Mouse (Mus musculus) CD4-positive, CD25-positive, alpha-beta regulatory T cell, adult 4 months (primary cell): Measurements from ENCODE around the gene Mgea5. TPM values are rescaled to one million over a fixed set of nuclear protein-coding genes. Genes with fewer than 3 reads are reported as not detected.

ENCODE experiments used
- ATAC-seq: one replicate; pipeline ENCODE4 v1.8.0; 2017
- polyA plus RNA-seq, 2 experiments: library from polyadenylated mRNA; unstranded; fragments of 100-300 nt; shearing (Covaris generic); gene quantifications; one replicate each; pipeline ENCODE4 v1.2.1; 2017

Mgea5 gene
- polyA plus RNA-seq, 2 experiments from 2014 or later: 191 to 247 TPM

DNA sequence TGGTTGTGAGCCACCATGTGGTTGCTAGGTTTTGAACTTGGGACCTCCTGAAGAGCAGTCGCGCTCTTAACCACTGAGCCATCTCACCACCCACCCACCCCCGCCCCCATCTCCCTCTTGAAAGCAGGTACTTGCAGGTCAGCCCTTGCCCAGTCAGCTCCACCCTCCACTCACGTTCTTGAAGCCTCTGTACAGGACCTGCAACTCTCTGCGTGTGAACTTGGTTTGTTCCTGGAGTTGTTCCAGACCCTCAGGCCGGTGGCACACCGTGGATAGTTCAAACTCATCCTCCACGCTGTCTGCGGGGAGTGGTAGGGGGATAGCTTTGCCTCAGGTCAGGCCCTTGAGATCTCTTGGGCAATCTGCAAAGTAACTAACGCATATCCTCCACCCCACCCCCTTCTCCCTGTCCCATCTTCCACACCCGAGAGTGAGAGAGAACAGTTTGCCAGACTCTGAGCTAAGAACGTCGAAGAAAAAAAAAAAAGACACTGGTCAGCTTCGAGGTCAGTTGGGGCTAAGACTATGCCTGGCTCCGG, 11.8 kb upstream of the Mgea5 start:
- ATAC-seq: no peak

DNA sequence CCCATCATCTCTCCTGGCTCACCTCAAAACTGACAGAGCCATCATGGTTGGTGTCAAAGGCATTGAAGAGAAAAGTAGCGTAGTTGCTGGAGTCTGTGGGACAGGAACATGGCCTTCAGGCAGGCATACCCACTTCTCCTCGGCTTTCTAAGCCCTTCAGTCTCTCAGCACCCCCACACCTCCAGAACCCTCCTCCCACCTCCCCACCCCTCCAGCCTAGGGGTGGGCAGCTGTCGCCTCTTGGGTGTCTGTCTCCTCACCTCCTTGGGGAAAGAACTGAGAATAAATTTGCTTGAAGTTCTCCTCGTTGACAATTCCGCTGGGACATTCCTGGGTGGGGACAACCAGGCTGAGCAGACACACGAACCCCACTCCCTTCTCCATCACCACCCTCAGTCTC, 11.1 kb upstream of the Mgea5 start:
- ATAC-seq: no peak

DNA sequence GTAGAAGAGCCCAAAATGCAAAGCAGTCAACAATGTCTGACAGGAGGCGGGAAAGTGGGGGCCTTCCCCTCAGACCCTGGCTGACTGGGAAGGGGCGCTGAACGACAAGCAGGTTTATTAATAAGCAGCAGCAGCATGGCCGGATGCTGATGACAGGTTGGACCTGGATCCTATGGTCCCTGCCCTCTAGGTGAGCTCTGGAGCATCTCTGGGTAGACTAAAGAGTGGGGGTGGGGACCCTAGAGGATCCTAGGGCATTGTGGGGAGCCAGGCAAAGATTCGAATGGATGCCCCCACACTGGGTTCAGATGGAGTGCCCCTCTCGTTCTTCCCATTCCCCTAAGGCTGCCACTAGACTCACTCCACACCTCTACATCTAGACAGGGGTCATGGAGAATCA, 8.8 kb upstream of the Mgea5 start:
- no peak for ATAC-seq

DNA sequence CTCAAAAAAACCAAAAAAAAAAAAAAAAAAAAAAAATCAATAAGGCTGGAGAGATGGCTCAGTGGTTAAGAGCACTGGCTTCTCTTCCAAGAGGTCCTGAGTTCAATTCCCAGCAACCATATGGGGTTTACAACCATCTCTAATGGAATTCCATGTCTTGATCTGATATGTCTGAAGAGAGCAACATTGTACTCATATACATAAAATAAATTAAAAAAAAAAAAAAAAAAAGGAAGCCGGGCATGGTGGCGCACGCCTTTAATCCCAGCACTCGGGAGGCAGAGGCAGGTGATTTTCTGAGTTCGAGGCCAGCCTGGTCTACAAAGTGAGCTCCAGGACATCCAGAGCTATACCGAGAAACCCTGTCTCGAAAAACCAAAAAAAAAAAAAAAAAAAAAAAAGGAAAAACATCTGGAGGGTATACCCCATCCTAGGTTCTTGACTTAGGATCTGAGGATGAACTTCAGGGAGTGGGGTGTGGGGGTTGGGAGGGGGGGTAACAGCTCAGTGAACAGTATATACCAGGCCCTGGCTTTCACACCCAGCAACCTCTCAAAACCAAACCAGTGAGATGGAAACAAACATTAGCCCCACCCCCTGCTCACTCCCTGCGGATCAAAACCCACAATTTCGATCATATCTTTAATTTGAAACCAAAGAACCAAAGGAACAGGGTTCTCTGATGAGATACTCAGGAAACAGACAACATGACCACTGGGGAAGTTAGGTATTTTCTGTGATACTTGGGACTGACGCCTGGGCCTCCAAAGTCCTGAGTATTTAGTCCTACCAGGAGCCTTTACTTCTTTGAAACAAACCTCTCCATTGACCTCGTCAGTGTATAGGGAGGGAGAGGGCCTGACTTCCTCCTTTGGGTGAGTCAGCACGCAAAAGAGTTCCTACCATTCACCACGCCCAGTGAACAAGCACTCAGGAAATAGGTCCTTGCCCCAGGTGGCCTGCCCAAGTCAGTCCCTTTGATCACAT, 6.5 kb upstream of the Mgea5 start:
- ATAC-seq: peak; percentile 87

DNA sequence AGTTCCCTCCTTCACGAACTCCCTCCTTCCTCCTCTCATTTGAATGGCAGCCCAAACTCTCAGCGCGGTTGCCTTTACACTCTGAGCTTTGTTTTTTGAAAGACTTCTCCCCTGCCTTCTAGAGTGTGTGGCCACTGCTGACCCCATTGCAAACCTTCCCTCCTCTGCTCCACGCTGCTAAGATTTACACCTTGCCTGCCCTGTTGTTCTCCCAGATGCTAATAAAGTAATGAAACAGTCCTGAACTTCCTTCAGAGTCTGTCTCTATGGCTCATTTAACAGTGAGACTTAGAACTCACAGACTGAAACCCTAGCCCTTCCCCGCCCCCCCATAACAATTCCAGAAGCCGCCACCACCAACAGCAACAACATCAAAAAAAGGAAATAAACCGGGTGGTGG, 5.7 kb upstream of the Mgea5 start:
- ATAC-seq: no peak

DNA sequence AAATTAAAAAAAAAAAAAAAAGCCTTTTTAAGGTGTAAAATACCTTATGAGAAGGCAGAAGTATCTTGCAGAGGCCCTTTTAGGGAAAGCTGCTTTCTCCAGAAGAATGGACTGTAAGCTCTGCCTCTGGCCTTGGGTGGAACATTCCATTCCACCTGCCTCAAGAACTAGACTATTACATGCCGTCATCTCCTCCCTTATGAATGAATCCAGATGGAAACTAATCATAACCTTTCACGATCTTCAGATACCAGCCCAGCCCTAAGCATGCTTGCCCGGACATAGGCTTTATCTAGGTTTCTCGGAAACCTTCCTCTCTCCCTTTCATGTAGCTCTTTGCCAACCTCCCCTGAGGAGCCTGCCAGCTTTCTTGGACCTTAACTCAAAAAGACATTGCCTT, 4.7 kb upstream of the Mgea5 start:
- ATAC-seq: no peak

DNA sequence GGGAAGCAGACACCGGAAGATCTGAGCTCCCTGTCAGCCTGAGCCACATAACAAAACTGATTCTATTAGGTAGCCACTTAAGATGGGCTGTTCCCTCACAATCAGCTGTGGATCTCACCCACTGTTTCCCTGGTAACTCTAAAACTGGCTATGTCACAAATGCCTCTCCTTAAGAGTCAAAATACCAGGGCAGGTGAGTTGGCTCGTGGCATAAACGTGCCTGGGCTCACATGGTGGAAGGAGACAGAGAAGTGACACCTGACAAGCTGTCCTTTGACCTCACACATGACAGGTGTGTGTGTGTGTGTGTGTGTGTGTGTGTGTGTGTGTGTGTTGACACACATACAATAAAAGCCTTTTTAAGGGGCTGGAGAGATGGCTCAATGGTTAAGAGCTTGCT, 3.8 kb upstream of the Mgea5 start:
- ATAC-seq: no peak

DNA sequence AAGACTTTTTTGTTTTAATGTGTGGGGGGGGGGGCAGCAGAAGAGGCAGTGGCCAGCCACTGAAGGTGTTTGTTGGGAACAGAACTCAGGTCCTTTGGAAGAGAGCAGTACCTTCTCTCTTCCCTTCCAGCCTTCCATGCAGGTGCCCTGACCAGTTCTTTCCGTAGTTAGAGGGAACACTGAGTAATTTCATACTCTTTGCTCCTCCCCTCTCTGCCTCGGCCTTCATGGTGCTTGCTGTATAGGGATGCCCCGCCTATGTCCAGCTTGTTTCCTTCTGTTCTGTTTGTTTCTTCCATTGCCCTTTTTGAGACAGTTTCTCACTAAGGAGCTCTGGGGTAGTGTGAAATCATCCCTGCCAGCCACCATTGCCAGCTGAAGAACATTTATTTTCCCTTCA, 1.8 kb upstream of the Mgea5 start:
- ATAC-seq: no peak

DNA sequence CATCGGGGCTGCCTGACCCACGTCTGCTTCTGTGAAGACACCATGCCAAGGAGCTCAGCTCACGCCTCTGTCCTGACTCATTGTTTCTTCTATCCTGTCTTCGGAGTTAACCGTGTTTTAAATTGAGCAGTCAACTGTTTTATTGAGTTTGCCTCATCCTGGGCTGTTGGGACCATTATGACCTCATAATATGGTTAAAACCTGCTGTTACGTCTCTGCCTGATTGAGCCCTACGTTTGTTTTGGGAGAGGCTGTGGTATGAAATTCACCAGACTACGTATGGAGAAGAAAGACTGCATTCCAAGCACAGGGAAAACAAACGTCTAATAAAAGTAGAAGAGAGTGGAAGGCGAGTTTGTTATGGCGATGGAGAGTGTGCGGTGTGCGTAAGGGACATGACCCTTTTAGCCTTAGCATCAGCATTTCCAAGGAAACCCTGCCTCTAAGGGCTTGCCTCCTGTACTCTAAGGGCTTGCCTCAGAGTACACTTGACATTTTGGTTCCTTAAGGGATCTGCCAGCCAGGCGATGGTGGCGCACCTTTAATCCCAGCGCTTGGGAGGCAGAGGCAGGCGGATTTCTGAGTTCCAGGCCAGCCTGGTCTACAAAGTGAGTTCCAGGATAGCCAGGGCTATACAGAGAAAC, 418 bp upstream of the Mgea5 start:
- peak; percentile 1 for ATAC-seq

DNA sequence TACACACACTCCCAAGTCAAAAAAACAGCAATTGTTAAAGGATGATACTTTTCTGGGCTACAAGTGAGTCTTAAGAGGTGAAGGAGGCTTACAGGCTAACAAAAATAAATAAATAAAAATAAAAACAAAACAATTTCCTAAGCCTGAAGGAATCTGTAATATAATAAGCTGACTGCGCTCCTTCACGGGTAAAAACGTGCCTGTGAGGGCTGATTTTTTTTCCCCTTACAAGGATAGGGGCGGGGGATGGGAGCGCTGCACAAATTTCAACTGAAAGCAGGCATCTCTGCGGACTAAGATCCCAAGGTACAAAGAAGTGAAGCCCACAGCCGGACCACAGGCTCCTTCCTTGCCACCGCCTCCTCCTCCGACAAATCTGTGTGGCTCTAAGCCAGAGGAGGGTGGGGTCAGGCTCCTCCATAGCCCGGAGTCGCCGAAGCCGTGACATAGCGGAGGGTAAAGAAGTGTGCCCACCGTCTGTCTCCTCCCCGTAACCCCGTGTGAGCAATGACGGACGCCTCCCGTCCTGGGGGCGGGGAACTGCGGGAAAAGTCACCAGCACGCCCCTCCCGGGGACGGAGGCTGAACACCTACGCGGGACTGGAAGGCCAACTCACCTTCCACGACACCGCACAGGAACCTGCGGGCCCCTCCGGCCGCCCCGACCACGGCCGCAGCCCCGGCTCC, 1.2 kb downstream of the Mgea5 start:
- ATAC-seq: no peak

DNA sequence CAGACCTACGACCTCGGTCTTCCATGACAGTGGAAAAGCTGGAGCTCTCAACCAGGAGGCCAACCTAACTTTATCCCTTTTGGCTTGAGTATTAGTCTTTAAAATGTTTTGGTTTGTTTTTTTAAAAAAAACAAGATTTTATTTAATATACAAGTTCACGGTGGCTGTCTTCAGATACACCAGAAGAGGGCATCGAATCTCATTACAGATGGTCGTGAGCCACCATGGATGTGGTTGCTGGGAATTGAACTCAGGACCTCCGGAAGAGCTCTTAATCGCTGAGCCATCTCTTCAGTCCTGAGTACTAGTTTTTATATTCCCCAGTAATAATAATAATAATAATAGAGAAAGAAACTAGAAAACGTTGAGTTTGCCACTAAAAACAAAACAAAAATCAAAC, 2.0 kb downstream of the Mgea5 start:
- no peak for ATAC-seq

DNA sequence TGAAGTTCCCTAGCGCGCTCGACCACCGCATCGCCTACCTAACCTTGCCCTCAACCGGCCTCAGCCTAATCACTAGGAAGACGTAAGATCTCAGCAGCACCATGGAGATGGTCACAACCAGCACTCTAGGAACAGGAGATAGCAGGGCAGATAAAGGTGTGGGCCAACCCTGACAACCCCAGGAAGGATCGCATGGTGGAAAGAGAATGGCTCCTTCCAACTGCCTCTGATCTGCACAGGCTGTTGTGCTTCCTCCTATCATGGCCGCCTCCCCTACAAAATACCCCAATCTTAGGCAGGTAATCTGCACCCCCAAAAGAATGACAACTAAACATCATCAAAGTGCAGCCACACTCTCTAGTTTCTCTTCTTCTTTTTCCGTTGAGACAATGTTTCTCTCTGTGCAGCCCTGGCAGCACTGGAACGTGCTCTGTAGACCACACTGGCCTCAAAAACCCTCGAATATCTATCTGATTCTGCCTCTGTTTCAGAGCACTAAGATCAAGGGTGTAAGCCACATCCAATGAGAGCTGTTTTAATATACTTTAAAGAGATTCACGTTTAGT, 3.2 kb downstream of the Mgea5 start:
- no peak for ATAC-seq

DNA sequence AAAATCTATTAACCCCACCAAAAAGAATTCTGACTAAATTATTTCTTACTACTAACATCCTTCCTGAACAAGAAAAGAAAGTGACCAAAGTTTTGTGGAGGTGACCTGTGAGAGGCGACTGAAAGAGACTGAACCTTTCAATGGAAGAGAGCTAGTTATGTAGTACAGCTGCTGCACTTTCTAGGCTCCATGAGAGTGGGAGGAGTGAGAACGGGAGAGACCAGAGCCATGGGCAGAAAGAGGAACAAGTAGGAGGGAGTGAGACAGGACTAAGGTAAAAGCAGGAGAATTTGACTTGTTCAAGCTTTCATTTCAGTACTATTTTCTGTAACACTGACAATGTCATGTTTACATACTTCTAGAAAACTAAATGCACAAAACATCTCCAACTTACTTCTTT, 8.2 kb downstream of the Mgea5 start:
- no peak for ATAC-seq

DNA sequence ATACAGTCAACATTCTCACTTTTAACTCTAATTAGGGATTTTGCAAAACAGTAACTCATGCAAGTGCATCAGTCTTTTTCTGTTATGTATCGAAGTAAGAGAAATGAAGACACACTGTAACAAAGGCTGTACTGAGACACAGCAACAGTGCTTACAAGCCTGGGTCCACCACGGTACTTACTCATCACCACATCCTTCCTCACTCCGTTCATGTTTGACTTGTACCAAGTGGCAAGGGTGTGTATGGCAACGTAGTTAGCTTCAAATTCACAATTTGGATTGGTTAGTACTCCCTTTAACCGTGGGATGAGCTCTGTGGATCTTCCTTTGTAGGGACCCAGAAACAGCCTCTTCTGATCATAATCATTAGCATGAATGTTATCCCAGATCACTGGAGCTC, 12.1 kb downstream of the Mgea5 start:
- no peak for ATAC-seq

DNA sequence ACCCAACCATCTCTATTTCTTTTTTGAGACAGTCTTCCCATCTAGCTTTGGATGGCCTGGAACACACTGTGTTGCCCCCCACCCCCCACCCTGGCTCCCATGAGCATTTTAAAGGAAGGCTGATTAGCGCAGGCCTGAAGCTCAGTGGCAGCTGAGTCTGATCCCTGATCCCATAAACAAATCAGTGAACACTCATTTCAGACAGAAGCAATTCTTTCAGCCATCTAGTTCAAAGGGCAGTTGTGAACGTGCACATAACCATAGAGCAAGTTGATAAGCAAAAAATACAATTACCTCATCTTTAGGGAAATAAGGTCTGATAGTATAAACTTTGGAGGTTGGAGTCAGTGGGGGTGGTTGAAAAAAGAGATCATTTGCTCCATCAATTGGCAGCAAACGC, 22.8 kb downstream of the Mgea5 start:
- ATAC-seq: no peak

DNA sequence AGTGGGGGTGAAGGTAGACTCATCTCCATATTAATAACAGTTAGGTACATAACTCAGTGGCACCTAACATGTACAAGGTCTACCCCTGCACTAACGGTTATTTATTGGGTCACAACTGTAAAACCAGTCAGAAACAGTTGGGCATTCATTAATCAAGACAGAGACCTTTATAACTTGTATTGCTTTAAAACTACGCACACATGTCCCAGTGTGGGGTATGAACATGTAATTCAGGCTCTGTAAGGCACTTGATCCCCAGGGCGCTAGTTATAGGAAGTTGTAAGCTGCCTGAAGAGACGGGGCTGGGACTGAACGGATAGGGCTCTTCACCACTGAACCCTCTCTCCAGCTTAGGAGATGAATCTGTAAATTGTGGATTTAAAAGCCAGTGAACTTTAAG, 25.0 kb downstream of the Mgea5 start:
- no peak for ATAC-seq

DNA sequence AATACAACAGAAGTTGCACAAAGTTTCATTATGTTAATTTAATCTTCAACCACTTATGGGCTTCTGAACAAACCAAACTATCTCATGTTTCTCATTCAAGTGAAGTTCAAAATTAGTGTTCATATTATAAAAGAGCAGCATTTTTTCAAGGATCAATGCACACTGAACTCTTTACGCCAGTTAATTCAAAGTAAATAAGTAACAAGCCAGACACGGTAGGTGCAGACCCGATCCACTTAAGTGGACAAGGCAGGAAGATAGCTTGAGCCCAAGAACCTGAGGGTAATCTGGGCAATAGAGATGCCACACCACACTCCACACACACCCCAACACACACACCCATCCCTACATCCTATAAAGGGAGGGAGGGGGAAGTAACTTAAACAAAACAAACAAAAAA, 30.1 kb downstream of the Mgea5 start:
- no peak for ATAC-seq

DNA sequence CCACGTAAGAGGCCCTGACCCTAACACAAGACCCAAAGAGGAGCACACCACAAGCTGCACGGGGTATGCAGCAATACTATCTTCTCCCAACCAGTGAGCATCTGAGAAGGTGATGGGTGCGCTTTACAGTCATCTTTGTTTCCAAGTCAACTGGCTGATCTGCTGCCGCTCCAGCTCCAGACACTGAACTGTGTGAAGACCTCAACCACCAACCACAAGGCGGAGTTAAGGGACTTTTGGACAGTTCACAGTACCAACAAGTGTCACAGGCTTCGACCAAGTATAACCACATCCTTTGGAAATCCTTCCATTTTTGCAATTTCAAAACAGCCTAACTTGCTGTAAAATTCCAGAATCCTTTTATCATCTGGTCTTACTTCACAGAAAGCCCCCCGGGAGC, 31.8 kb downstream of the Mgea5 start:
- no peak for ATAC-seq

DNA sequence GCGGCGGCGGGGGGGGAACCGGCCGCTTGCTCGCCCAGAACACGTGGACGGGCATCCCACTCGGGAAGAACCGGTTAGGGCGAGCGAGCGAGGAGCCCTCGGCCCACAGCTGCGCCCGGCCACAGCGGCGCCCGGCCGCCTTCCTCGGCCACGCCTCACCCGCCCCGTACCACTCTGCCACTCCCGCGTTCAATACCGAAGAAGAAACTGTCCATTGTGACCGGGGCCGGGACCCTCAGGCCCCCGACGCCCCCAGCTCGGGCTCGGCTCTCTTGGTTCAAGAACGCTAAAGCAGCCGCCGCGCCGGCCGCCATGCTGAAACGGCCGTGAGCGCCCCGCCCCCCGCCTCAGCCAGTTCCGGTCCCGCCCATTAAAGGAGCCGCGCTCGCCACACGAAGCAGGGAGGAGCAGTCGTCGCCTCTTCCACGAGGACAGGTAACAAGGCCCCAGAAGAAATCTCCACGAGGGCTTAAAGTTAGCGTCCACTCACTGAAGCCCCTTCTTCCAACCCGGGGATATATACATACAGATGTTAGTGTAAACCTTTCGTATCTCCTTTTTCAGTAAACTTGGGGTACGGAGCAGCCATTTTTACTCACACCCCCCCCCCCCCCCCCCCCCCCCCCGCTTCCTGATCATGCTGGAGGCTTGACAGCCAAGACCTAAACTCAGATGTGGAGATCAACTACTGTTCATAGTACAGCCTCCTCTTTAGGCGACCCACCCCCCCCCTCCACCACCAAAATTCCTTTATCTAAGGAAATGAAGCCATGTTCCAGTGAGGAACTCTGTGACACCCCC, 34.2 kb downstream of the Mgea5 start, which contains the start of gene Npm3:
TSS of gene Npm3 (minus strand) at position 349 of the 801 bp plus-strand sequence.
- ATAC-seq: peak; percentile 82

DNA sequence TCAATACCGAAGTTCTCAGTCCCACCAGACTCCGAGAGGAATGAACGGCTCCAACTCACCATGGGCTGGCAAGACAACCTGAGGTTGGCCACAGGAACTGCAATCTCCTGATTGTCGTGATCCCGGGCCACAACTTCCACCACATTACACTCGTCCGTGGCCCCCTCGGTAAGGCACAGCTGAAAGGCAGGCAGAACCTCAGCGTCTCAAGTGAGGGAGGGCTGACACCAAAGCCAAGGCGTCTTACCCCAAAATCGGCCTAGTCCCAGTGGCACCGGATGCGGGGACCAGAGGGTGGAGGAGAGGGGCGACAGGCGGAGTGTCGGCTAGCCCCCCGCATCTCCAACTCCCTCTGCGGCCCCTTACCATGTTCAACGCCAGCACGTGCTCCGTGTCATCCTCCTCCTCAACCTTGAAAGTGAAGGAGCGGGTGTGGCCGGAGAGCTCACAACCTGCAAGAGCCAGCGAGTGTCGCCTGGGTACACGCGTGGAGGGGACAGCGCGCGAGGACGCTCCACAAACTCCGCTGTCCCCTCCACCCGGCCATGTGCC, 34.9 kb downstream of the Mgea5 start:
- peak; percentile 38 for ATAC-seq

DNA sequence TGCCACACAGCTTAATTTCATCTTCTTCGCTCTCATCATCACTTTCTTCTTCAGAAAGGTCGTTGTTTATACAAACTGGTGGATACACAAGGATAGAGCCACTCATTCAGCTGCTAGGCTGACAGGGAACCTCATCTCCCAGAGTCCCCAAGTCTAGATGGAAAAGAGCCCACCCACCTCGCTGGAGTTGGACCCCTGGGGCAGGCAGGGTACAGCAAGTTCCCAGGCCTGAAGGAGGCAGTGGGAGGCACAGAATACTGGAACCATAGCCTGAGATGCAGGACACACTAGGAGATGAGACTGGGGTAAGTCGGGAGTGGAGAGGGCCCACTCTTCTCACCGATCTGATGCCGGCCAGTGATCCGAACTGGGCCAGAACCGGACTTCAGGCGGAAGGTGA, 35.4 kb downstream of the Mgea5 start:
- no peak for ATAC-seq
